Mouse (Mus musculus): Measurements from ENCODE around the gene Hemk1.

GRCm38 (mm10) chr9:107343146-107343943, 5.2 kb upstream of the Hemk1 start:
- no peak for TF ChIP-seq POLR2A (IDR thresholded peaks at IDR 0.05; ENCODE audit: extremely low read depth, insufficient read depth, low read length)
- TF ChIP-seq CTCF (IDR thresholded peaks at IDR 0.05; ENCODE audit: extremely low read depth, insufficient read depth, low read length): no peak
